Mouse (Mus musculus) layer of hippocampus, adult 18-20 months (tissue): Measurements from ENCODE around the gene Caln1. TPM values are rescaled to one million over a fixed set of nuclear protein-coding genes. Genes with fewer than 3 reads are reported as not detected.

Source experiments
- DNase-seq, 2 experiments: peaks; one replicate each; pipeline ENCODE4 v3.0.0; 2022; ENCODE audit warnings: low spot score in 2 of 2
- total RNA-seq, 2 experiments: library from RNA; stranded (reverse); gene quantifications; 2 replicates each; pipeline ENCODE4 v1.2.3; 2021

The Caln1 gene
- total RNA-seq, 2 experiments from 2014 or later, result 131 to 139 TPM

GRCm38 (mm10) chr5:130891735-130892134, 522.5 kb downstream of the Caln1 start:
- DNase-seq, result no peak

DNA sequence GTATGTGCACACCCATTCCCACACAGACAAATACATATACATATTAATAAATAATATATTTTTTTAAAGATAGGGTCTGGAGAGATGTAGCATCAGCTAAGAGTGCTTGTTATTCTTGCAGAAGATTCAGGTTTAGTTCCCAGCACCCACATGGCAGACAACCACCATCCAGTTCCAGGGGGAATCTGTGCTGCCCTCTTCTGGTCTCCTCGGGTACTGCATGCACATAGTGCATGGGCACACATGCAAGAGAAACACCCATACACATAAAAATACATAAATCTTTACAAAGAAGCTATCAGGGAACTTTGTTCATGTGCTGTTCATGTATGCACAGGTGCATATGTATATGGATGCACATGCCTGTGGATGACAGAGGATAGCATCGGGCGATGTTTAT, 526.7 kb downstream of the Caln1 start:
- DNase-seq, result no peak

Other genes starting within 250 kb of the Caln1 start
- gene Kctd7, start 224.6 kb upstream of the Caln1 start, total RNA-seq, result 10 to 100 TPM; 12.1 to 16.5 TPM
- gene Rabgef1, start 197.7 kb upstream of the Caln1 start, total RNA-seq, result 10 to 100 TPM; 53.2 TPM
- 10 to 100 TPM; 42.3 to 43.3 TPM for gene Tmem248, start 152.4 kb upstream of the Caln1 start, total RNA-seq
- 10 to 100 TPM; 83.1 to 83.6 TPM for gene Sbds, start 113.9 kb upstream of the Caln1 start, total RNA-seq
- gene Tyw1, start 113.8 kb upstream of the Caln1 start, total RNA-seq, result 10 to 100 TPM; 16.1 to 16.6 TPM
- gene A330070K13Rik, start 15.2 kb downstream of the Caln1 start, total RNA-seq, result 1 to 10 TPM; 1.4 to 3.8 TPM